13 mouse cellular contexts compared by ENCODE assay signal in genomic region chr1:74057501-74057900, GRCm38 (mm10).
"Had no signal": no experiment of that assay in that cellular context is flagged by ENCODE, and none has a peak within 500 bp of the region (broad histone marks: within the 10 kb centered on the region; RNA-seq: fewer than 3 reads in every experiment).

No protein-coding gene starts in this region.

- H3K4me2 ChIP-seq: liver, embryonic 13.5 days; lung, embryonic 15.5 days; neural tube, embryonic 15.5 days had no signal

- H3K9ac ChIP-seq: liver, embryonic 13.5 days; liver, postnatal 0 days; lung, embryonic 15.5 days; neural tube, embryonic 15.5 days had no signal

- H3K36me3 ChIP-seq: liver, embryonic 13.5 days; lung, embryonic 15.5 days; neural tube, embryonic 15.5 days had no signal

- H3K27me3 ChIP-seq: liver, embryonic 13.5 days; lung, embryonic 15.5 days; neural tube, embryonic 15.5 days had no signal

- ATAC-seq: inflammation-experienced regulatory T-cells, adult 6 months; intestine, postnatal 0 days had no signal

- H3K4me3 ChIP-seq: layer of hippocampus, adult 2 months; liver, embryonic 13.5 days; lung, embryonic 15.5 days; myocyte; neural tube, embryonic 15.5 days had no signal

- H3K27ac ChIP-seq: layer of hippocampus, adult 2 months; liver, embryonic 13.5 days; lung, embryonic 15.5 days; neural tube, embryonic 15.5 days had no signal

- H3K9me3 ChIP-seq: liver, embryonic 13.5 days; lung, embryonic 15.5 days; neural tube, embryonic 15.5 days had no signal

- DNase-seq: liver, embryonic 13.5 days; liver, postnatal 0 days; lung, postnatal 14 days; midbrain, embryonic 14.5 days; right cerebral cortex, adult 18-20 months; right cerebral cortex, postnatal 25 days; thymus, postnatal 36 days had no signal
